Mouse (Mus musculus): ENCODE results near the gene Spire2.

The Spire2 gene

DNA sequence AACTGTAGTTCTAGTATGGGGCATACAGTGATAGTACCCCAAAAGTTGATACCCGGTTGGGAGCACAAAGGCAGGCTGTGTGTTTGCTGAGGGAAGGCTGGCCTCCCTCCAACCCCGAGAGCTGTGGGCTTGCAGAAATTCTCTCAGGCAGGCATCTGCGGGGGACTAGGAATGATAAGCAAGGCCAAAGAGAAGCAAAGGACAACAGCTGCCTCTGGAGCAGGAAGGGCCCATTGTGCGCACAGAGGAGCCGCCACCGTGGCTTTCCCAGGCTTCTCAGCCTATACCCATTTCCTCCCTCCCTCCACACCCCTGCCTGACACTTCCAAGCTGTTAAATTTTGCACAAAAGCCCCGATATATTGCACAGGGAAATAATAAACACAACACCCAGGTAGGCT, 1.4 kb downstream of the Spire2 start:
- no peak for DNase-seq (ENCODE audit: low read depth in 2 of 2, low spot score in 2 of 2)

GRCm38 (mm10) chr8:123334467-123334866, 2.0 kb downstream of the Spire2 start:
- DNase-seq (ENCODE audit: low read depth in 2 of 2, low spot score in 2 of 2), result no peak

GRCm38 (mm10) chr8:123337475-123337874, 5.0 kb downstream of the Spire2 start:
- DNase-seq (ENCODE audit: low read depth in 2 of 2, low spot score in 2 of 2), result no peak

DNA sequence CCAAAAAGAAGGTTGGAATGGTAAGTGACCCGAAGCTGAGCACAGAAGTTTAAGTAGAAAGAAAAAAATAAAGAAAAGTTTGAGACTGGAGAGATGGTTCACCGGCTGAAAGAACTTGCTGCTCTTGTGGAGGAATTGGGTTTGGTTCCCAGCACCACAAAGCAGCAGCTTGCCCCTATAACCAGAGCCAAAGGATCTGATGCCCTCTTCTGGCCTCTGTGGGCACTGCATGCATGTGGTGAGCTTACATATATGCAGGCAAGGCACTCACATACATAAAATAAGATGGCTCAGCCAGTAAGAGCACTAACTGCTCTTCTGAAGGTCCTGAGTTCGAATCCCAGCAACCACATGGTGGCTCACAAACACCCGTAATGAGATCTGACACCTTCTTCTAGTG, 7.6 kb downstream of the Spire2 start:
- no peak for DNase-seq (ENCODE audit: low read depth in 2 of 2, low spot score in 2 of 2)

GRCm38 (mm10) chr8:123341040-123342015, 8.8 kb downstream of the Spire2 start:
- DNase-seq (ENCODE audit: low read depth in 2 of 2, low spot score in 2 of 2), result no peak

- DNase-seq (ENCODE audit: low read depth in 2 of 2, low spot score in 2 of 2), result no peak
These were observed 9.7 kb downstream of the Spire2 start for GRCm38 (mm10) chr8:123342253-123342652.

- no peak for DNase-seq (ENCODE audit: low read depth in 2 of 2, low spot score in 2 of 2)
These were observed 10.4 kb downstream of the Spire2 start for GRCm38 (mm10) chr8:123342911-123343310.

GRCm38 (mm10) chr8:123343422-123343821, 10.9 kb downstream of the Spire2 start:
- no peak for DNase-seq (ENCODE audit: low read depth in 2 of 2, low spot score in 2 of 2)

GRCm38 (mm10) chr8:123345135-123345534, 12.6 kb downstream of the Spire2 start:
- DNase-seq (ENCODE audit: low read depth in 2 of 2, low spot score in 2 of 2), result no peak

- no peak for DNase-seq (ENCODE audit: low read depth in 2 of 2, low spot score in 2 of 2)
These were observed 13.3 kb downstream of the Spire2 start for GRCm38 (mm10) chr8:123345856-123346255.

- DNase-seq (ENCODE audit: low read depth in 2 of 2, low spot score in 2 of 2), result no peak
These were observed 14.8 kb downstream of the Spire2 start for GRCm38 (mm10) chr8:123347293-123347692.

DNA sequence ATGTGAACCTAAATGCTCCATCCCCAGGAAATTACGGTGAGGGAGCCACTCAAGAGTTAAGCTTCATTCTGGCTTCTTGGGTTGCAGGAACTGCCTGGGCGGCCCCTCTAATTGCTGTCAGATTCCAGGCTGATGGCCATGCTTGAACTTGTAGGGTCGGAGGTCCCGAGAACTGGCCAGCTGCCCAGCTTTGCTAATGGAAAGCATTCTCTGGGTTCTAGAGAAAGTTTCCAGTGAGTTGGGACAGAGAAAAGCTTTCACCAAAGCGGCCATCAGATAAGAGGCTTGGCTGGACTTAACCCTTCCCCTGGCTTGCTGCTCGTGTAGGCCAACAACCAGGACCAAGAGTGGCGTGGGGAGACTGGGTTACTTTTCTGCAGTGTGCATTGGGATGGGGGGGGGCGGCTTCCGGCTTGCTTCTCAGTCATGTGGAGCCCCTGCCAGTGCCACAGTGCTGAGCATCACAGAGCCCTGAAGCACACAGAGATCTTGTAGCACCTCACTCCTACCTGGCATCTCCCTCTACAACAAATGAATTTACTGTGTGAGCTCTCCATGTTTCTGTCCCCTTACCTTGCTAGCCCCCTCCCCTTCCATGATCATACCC, 15.8 kb downstream of the Spire2 start:
- DNase-seq (ENCODE audit: low read depth in 2 of 2, low spot score in 2 of 2), result no peak

GRCm38 (mm10) chr8:123349073-123349472, 16.6 kb downstream of the Spire2 start:
- no peak for DNase-seq (ENCODE audit: low read depth in 2 of 2, low spot score in 2 of 2)

DNA sequence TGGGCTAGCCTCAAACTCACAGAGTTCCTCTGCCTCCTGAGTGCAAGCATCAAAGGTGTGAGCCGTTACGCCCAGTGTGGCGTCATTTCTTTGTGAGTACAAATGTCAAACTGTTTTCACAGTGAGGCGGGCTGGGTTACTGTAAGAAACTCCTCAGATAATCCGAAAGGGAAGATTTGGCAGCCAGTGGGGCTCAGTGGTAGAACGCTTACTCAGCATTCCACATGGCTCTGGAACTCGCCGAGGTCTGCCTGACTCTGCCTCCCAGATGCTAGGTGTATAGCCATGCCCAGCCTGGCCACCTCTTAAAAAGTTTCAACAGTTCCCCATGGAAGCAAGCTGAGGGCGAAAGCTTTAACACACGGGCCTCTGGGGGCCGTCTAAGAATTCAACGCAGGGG, 19.6 kb downstream of the Spire2 start:
- DNase-seq (ENCODE audit: low read depth in 2 of 2, low spot score in 2 of 2), result no peak

GRCm38 (mm10) chr8:123352786-123353185, 20.3 kb downstream of the Spire2 start:
- DNase-seq (ENCODE audit: low read depth in 2 of 2, low spot score in 2 of 2), result no peak

- no peak for DNase-seq (ENCODE audit: low read depth in 2 of 2, low spot score in 2 of 2)
These were observed 20.7 kb downstream of the Spire2 start for GRCm38 (mm10) chr8:123353216-123353615.

DNA sequence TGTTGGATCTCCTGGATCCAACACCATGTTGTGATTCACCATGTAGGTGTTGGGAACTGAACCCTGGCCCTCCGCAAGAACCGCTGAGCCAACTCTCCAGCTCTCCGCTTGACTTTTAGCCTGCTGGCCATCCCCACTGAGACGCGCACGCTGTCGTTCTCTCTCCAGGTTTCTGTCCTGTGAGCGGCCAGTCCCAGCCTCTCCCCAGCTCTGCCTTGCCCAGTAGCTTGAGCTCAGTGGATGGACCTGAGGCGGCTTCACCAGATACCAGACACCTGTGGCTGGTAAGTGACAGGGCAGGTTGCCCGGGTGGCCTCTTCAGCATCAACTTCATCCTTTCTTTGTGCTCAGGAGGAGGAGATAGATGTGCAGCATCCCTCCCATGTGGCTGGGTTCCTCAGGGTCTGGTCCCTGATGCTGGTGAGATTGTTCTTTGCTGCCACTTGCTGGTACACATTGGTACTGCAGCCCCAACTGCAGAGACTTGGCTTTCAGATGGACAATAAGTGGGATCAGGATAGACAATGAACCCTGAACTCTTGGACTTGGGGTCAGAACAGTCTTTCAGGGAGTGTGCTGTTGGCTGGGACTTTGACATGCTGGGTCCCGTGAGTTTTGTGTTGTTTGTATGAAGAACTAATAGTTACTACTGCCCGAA, 28.7 kb downstream of the Spire2 start:
- peak; percentile 58 to 76 for DNase-seq (ENCODE audit: low read depth in 2 of 2, low spot score in 2 of 2)

DNA sequence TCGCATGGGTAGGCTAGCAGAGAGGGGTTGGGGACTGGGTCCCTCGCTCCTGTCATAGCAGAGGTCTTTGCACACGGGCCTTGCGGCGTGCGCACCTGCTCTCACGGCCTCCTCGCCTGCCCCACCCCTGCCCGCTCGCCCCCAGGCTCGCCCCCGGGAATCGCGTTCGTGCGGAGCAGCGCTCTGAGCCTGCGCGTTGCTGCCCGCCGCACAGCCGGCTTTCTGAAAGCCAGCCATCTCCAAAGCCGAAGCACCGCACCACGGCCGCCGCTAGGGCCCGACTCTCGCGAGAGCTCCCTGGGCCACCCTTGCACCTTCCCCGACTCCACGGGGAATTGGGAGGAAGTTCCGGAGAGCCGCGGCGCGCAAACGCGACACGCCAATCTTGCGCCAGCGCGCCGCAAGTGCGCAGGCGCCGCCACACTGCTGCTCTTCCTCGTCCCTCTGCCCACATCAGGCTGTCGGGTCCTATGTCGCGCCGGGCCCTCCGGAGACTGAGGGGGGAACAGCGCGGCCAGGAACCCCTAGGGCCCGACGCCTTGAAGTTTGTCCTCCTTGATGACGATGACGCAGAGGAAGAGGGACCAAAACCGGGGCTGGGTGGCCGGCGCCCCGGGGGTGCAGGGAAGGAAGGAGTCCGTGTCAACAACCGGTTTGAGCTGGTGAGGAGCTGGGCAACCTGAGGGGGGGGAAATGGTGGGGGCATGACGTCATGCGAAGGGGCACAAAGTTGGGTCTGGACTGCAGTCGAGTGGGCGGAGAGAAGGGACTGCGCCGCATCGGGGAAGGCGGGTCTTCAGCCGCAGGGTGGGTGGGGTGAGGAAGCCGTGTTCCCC, 41.1 kb downstream of the Spire2 start, which contains the start of gene Tcf25:
Tcf25 (plus strand) TSS at position 351 of the 836 bp plus-strand sequence.
- DNase-seq (ENCODE audit: low read depth in 2 of 2, low spot score in 2 of 2), result peak; percentile 96 to 98

- DNase-seq (ENCODE audit: low read depth in 2 of 2, low spot score in 2 of 2), result peak; percentile 85 to 89
These were observed 41.7 kb downstream of the Spire2 start for GRCm38 (mm10) chr8:123374239-123374578.

DNA sequence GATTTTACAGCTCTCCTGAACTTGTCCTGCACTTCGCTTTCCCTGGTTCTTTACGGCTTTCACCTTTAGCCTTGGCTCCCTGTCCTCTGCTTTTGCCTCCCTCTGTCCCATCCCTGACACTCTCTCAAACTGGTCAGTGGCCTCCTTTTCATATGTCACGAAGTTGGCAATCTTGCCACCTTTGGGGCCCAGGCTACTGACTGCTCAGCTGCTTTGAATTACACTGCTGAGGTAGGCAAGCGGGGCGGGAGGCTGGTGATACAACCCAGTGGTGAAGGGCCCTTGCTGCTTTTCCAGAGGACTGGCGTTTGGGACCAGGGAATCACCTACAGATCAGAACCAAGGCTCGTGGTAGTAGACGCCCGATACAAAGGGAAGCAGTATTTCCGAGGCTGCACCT, 43.2 kb downstream of the Spire2 start:
- DNase-seq (ENCODE audit: low read depth in 2 of 2, low spot score in 2 of 2), result no peak

DNA sequence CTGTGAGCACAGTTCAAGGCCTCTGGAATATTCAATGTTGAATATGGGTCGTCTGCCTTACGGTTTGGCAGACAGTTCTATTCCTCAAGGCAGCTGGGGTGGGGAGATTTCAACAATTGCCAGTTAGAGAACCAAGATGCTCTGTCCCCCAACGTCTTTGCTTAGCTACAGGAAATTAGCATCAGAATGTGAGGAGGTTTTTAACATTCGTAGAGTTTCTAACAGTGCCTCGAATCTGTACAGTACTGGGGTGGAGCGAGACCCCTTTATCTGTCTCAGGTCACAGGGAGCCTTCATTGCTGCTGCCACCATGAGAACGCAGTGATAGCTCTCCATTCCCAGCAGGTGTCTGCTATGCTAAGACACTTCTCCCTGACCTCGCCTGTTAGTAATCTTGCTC, 43.6 kb downstream of the Spire2 start:
- DNase-seq (ENCODE audit: low read depth in 2 of 2, low spot score in 2 of 2), result no peak

Data from CD8-positive naive resting alpha-beta T cell, adult 2 months (primary cell).